Mouse (Mus musculus): ENCODE data around the gene Zfp322a. TPM values are rescaled to one million over a fixed set of nuclear protein-coding genes. Genes with fewer than 3 reads are reported as not detected.
A peak's percentile ranks its signal among the peaks of the same experiment; 100 is the strongest.
"Not testable (repeated sequence)": the region's sequence is repeated elsewhere in the genome, so short reads cannot be mapped to it uniquely, and the experiment has no call there.

The Zfp322a gene
- total and polyA plus RNA-seq, 2 experiments, result 1.3 to 9.7 TPM

DNA sequence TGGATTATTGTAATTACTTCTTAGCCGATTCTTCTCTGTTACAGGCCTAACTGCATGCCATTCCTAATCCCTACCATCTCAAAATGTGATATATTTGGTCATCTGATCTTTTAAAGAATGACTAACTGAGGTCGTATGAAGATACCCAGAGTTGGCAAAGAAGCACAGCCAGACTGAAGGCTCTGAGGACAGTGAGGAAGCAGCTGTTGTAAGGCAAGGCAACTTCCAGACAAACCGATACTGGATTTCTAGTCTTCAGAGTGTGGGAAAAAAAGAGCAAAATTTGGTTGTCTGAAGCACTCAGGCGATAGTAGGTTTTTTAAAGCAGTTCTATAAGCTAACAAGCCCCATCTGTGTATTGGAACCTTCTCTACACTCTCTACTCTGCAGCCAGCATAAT is 7.5 kb downstream of the Zfp322a start:
- Histone ChIP-seq H3K36me3 (ENCODE audit: control insufficient read depth, insufficient read depth, low read length) (peaks cover 54% of the 10 kb centered on the region), H3K27ac (replicated peaks; ENCODE audit: insufficient read depth, low read depth, low read length) (no peak overlapping the region), H3K27me3 (ENCODE audit: control insufficient read depth, insufficient read depth, low read length) (no peaks in the 10 kb centered on the region), H3K9ac (ENCODE audit: low read depth, low read length) (no peak overlapping the region), H3K4me3 (ENCODE audit: insufficient read depth, low read depth, low read length) (no peak overlapping the region), H3K79me2 (ENCODE audit: control insufficient read depth, insufficient read depth, low read length) (no peaks in the 10 kb centered on the region; the same call in 1 of the 2 replicates), H3K4me1 (ENCODE audit: control insufficient read depth, insufficient read depth, low read length) (no peaks in the 10 kb centered on the region)
- WGBS, result 92% methylated on average over 4 of the region's 4 CpGs
- no peak for TF ChIP-seq POLR2A (IDR thresholded peaks at IDR 0.05; ENCODE audit: extremely low read depth, insufficient read depth, low read length)
- no peak for TF ChIP-seq CTCF (IDR thresholded peaks at IDR 0.05; ENCODE audit: low read depth, low read length)
- DNase-seq (ENCODE audit: extremely low read depth, low read depth, low spot score), result no peak

GRCm38 (mm10) chr13:23354541-23354940 is 14.5 kb downstream of the Zfp322a start:
- H3K4me3 ChIP-seq (ENCODE audit: insufficient read depth, low read depth, low read length); H3K79me2 ChIP-seq (ENCODE audit: control insufficient read depth, insufficient read depth, low read length); H3K27me3 ChIP-seq (ENCODE audit: control insufficient read depth, insufficient read depth, low read length); DNase-seq (ENCODE audit: extremely low read depth, low read depth, low spot score); H3K27ac ChIP-seq (replicated peaks; ENCODE audit: insufficient read depth, low read depth, low read length); H3K9ac ChIP-seq (ENCODE audit: low read depth, low read length); H3K4me1 ChIP-seq (ENCODE audit: control insufficient read depth, insufficient read depth, low read length): not testable (repeated sequence)
- WGBS, result 93% methylated on average over 5 of the region's 5 CpGs
- H3K36me3 ChIP-seq (ENCODE audit: control insufficient read depth, insufficient read depth, low read length), result peaks cover 36% of the 10 kb centered on the region

DNA sequence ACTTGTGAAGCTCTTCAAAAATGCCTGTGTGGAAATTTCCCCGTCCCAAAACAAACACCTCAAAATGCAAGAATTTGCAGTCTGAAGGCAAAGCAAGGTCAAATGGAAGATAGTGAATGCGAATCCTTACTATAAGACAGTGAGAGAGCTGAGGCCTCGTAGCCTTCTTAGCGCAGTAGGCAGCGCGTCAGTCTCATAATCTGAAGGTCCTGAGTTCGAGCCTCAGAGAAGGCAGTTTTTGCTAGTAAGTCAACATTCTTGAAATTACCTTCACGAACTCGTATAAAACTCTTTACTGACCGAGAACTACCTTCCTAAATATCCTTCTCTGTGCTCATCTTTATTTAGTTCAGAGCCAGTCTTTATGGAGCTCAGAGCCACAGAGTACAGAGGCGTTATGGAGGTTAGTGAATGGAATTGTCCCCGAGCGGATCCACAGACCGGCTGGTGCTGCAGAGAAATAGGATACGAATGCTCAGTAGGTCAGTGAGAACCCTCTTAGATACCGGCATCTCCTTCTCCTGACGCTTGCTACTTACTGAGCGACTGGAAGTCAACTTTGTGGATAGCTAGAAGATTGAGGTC is 51.6 kb downstream of the Zfp322a start:
- 18% methylated on average over 18 of the region's 18 CpGs for WGBS
- no peak overlapping the region for H3K27ac ChIP-seq (replicated peaks; ENCODE audit: insufficient read depth, low read depth, low read length)

DNA sequence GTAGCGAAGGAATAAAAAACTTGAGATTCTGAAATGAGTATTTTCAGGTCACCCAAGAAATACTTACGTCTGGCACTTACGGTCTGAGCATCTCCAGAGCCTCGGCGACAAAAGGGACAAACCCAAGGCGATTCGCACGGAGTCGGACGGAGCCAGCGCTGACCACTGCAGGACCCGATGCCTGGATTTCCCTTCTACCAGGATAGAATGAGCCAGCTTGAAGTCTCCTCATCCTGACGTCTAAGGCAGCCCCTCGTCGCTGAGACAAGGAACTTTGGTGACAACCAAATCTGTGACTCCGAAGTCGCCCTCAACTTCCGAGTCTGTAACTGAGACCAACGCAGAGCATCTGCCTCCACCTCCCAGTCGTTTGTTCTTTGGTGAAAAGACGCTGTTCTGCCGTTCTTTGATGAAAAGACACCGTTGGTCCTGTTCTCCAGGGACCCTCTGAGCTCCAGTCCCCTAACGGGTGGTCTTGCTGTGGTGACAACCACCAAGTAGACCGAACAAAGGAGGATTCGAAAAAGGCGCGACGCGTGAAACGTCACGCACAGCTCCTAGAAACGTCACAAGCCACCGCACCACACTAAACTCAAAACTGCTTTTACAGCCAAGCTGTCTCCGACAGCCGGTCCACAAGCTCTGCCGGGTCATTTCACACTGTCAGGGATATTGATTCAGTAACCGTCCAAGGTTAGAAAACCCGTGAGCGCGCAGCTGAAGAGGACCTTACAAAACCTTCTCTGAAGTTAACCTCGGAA is 55.9 kb downstream of the Zfp322a start:
- no peak overlapping the region for H3K4me3 ChIP-seq (ENCODE audit: insufficient read depth, low read depth, low read length)

More for the DNA sequence above, 51.6 kb downstream of the Zfp322a start:
- Histone ChIP-seq H3K36me3 (ENCODE audit: control insufficient read depth, insufficient read depth, low read length) (no peaks in the 10 kb centered on the region), H3K4me1 (ENCODE audit: control insufficient read depth, insufficient read depth, low read length) (no peaks in the 10 kb centered on the region), H3K79me2 (ENCODE audit: control insufficient read depth, insufficient read depth, low read length) (no peaks in the 10 kb centered on the region), H3K4me3 (ENCODE audit: insufficient read depth, low read depth, low read length) (no peak overlapping the region), H3K27me3 (ENCODE audit: control insufficient read depth, insufficient read depth, low read length) (peaks cover 11% of the 10 kb centered on the region; the same call in 1 of the 2 replicates), H3K9ac (ENCODE audit: low read depth, low read length) (no peak overlapping the region)
- TF ChIP-seq POLR2A (IDR thresholded peaks at IDR 0.05; ENCODE audit: extremely low read depth, insufficient read depth, low read length), result no peak
- no peak for TF ChIP-seq CTCF (IDR thresholded peaks at IDR 0.05; ENCODE audit: low read depth, low read length)
- DNase-seq (ENCODE audit: extremely low read depth, low read depth, low spot score), result peak; percentile 17

GRCm38 (mm10) chr13:23310036-23310435 is 59.0 kb downstream of the Zfp322a start:
- no peak overlapping the region for H3K27ac ChIP-seq (replicated peaks; ENCODE audit: insufficient read depth, low read depth, low read length)

More for the DNA sequence above, 55.9 kb downstream of the Zfp322a start:
- Histone ChIP-seq H3K4me1 (ENCODE audit: control insufficient read depth, insufficient read depth, low read length) (peaks cover 5% of the 10 kb centered on the region), H3K27me3 (ENCODE audit: control insufficient read depth, insufficient read depth, low read length) (peaks cover 18% of the 10 kb centered on the region; the same call in 1 of the 2 replicates), H3K36me3 (ENCODE audit: control insufficient read depth, insufficient read depth, low read length) (no peaks in the 10 kb centered on the region), H3K9ac (ENCODE audit: low read depth, low read length) (no peak overlapping the region), H3K79me2 (ENCODE audit: control insufficient read depth, insufficient read depth, low read length) (no peaks in the 10 kb centered on the region), H3K27ac (replicated peaks; ENCODE audit: insufficient read depth, low read depth, low read length) (no peak overlapping the region)
- no peak for TF ChIP-seq CTCF (IDR thresholded peaks at IDR 0.05; ENCODE audit: low read depth, low read length)
- TF ChIP-seq POLR2A (IDR thresholded peaks at IDR 0.05; ENCODE audit: extremely low read depth, insufficient read depth, low read length), result no peak
- DNase-seq (ENCODE audit: extremely low read depth, low read depth, low spot score), result no peak
- 3% methylated on average over 42 of the region's 42 CpGs for WGBS

More at GRCm38 (mm10) chr13:23310036-23310435, 59.0 kb downstream of the Zfp322a start:
- Histone ChIP-seq H3K36me3 (ENCODE audit: control insufficient read depth, insufficient read depth, low read length) (no peaks in the 10 kb centered on the region), H3K79me2 (ENCODE audit: control insufficient read depth, insufficient read depth, low read length) (no peaks in the 10 kb centered on the region), H3K9ac (ENCODE audit: low read depth, low read length) (no peak overlapping the region), H3K27me3 (ENCODE audit: control insufficient read depth, insufficient read depth, low read length) (peaks cover 18% of the 10 kb centered on the region; the same call in 1 of the 2 replicates), H3K4me3 (ENCODE audit: insufficient read depth, low read depth, low read length) (no peak overlapping the region), H3K4me1 (ENCODE audit: control insufficient read depth, insufficient read depth, low read length) (peaks cover 5% of the 10 kb centered on the region)
- WGBS, result 9% methylated on average over 11 of the region's 11 CpGs
- no peak for TF ChIP-seq POLR2A (IDR thresholded peaks at IDR 0.05; ENCODE audit: extremely low read depth, insufficient read depth, low read length)
- TF ChIP-seq CTCF (IDR thresholded peaks at IDR 0.05; ENCODE audit: low read depth, low read length), result no peak
- DNase-seq (ENCODE audit: extremely low read depth, low read depth, low spot score), result no peak
